Mouse (Mus musculus) kidney, postnatal 36 days (tissue): ENCODE results near the gene Rap2c.

Experiments used
- DNase-seq, 2 experiments: peaks; one replicate each; pipeline ENCODE4 v3.0.0; 2021 to 2022; ENCODE audit warnings: mixed read lengths in 2 of 2

Gene Rap2c

GRCm38 (mm10) chrX:51017851-51018785, at the start of gene Rap2c:
Rap2c (minus strand) TSS chrX:51018018.
- DNase-seq = peak; percentile 57 to 67

DNA sequence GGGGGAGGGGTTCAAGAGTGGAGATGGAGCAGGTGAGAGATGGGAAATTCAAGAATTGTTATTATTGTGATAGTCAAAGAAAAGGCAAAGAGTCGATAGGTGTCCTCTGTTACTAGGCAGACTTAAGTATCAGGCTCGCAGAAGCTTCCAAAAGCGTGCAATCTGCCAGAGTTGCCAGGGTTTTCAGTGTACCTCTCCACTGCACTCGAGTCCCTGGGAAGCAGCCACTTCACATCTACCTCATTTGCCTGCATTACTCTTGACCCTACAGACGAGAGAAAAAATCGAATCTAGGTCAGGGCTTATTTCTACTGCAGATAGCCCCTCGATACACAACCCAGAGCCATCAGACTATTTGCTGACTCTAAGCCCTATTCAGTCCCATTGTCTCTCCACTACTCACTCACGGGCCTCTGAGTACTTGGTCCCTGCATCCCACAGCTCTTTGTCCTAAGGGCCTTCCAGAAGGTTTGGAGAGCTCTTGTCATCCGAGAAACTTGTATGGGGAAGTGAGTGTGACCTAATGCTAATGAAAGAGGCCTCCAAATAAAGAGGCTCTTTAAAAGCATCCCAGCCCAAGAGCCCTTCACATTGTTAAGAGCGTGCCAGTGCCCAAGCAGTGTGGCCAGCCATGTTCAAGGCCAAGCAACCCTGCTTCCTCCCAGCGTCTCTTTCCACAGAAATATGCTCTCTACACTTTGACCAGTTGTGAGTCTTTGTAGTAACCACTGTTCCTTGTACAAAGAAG, 48.9 kb upstream of the Rap2c start:
- no peak for DNase-seq

- peak; percentile 28 to 63 for DNase-seq
Observed at GRCm38 (mm10) chrX:51065773-51066172, 48.0 kb upstream of the Rap2c start.

DNA sequence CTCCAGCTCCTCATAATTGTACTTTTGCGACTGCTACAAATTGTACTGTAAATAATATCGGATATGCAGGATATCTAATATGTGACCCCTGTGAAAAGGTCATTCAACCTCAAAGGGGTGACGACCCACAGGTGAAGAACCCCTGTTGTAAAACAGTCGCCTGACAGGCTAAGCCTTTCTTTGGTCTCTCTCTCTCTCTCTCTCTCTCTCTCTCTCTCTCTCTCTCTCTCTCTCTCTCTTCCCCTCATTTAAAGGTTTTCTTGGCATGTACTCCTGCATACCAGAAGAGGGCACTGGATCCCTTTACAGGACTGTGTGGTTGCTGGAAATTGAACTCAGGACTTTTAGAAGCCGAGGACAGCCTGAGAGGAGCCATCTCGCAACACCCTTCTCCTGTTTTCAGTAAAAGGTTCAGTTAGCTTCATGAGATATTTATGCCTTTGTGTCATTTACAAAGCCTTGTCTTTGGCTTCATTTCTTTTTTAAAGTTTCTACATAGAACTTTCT, 47.4 kb upstream of the Rap2c start:
- no peak for DNase-seq

DNA sequence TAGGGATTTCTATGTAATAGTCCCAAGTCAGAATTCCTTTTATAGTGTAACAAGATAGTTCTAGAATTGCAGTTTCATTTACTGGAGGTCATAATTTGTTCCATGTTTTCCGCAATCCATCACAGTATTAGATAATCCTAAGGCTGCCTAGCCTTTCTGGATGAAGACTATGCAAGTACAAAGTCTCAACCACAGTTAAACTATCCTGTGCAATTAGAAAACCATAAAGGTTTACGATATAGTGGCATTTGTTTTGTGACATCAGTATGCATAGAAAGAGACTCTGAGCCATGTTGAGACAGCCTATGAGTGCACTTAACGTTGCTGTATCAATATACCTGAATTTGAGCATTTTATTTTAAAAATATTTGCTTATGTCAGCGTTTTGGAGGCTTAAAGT, 42.4 kb upstream of the Rap2c start:
- no peak for DNase-seq

GRCm38 (mm10) chrX:51058741-51059140, 40.9 kb upstream of the Rap2c start:
- no peak for DNase-seq

DNA sequence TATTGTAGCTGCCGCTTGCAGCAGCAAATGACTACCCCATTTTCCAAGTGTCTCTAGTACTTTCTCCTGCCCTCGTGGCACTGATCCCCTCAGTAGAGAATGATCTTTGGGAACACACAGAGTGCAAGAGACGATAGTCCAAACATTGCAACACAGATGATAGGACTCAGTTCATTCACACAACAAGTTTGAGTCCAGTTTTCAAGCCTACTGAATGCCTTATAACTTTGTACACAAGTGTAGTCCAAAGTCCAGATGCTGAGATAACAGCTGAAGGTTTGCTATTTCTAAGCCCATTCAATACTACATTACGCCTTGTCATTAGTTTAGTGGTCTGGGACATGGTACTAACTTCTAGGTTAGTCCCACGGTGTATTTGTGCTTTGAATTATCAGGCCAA, 40.5 kb upstream of the Rap2c start:
- DNase-seq = no peak

DNA sequence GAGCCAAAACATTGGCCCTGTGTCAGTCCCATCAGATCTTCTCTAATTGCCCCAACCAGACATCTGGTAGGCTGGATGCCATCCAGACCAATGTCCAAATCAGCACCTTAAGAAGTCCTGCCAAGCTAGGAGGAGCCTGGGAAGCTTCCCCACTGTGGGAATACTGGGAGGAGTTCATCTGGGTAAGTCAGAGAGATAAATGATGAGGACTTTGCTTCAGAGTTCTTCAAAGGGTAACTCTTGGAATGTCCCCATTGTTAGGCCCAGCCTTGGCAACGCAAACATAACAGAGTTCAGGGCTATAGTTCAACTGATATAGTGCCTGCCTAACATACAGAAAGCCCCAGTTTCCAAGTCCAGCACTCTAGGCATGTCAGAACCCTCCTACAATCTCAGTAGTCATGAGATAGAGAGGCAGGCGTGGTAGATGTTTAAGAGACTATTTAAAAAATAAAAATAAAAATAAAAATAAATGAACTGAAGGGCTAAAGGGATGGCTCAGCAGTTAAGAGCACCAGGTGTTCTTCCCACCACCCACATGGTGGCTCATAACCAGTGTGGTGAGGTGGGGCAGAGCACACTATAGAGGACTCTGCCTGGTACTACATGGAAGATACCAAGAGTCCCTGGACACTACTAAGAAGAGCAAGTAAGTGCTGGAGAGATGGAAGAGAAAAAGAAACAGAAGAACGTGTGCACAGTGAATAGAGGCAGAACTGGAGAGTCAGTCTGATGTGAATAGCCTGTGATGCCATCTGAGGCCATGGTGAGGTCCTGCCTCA, 34.1 kb upstream of the Rap2c start:
- DNase-seq = no peak

DNA sequence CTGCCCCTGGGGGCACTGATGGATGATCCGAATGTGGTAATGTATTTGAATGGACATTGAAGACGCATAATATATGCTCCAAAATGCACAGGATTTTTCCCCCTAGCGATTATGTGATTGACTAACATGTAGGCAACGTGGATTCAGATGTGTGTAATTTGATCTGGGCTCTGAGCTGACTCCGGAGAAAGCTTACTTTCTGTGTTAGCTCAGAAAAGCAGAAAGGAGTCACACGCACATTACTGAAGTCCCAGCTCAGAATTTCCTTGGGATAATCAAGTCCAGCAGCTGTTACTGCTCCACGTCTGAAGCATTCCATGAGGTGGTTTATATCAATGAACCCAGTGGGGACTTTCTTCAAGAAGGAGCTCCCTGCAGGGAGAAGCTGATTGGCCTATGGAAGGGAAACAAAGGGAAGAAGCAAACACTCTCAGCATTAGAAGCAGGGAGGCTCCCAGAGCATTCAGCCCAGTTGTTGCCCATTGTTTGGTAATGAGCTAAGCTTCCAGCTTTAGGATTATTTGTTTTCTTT, 17.9 kb upstream of the Rap2c start:
- DNase-seq = no peak

- peak; percentile 63 to 72 for DNase-seq
Observed at GRCm38 (mm10) chrX:51019884-51020283, 2.1 kb upstream of the Rap2c start.

GRCm38 (mm10) chrX:51018786-51019179, 965 bp upstream of the Rap2c start:
- DNase-seq = peak; percentile 76 to 82

- DNase-seq = peak in 1 of 2 experiments; percentile 4
Observed at GRCm38 (mm10) chrX:51016926-51017325, 892 bp downstream of the Rap2c start.

DNA sequence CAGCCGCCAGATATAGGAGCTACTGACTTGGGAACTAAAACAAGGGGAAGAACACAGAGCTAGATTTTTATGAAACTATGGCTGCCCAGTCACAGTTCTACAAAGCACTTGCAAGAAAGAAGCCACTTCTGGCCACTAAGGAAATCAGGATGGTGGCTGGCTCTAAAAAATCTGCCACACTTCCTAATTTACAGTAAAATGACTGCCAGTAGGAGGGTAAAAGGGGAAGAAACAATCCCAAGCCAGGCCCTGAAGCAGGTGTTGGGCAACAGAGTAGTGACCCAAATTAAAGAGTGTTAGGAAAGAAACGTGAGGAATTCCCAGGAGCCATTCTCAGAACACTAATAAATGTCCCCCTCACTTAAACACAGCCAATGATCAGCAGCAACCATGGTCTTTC, 5.5 kb downstream of the Rap2c start:
- no peak for DNase-seq

GRCm38 (mm10) chrX:51010323-51010722, 7.5 kb downstream of the Rap2c start:
- DNase-seq = no peak

- DNase-seq = no peak
Observed at GRCm38 (mm10) chrX:51000791-51001190, 17.0 kb downstream of the Rap2c start.

- no peak for DNase-seq
Observed at GRCm38 (mm10) chrX:50995310-50995709, 22.5 kb downstream of the Rap2c start.

GRCm38 (mm10) chrX:50991324-50991723, 26.5 kb downstream of the Rap2c start:
- no peak for DNase-seq

DNA sequence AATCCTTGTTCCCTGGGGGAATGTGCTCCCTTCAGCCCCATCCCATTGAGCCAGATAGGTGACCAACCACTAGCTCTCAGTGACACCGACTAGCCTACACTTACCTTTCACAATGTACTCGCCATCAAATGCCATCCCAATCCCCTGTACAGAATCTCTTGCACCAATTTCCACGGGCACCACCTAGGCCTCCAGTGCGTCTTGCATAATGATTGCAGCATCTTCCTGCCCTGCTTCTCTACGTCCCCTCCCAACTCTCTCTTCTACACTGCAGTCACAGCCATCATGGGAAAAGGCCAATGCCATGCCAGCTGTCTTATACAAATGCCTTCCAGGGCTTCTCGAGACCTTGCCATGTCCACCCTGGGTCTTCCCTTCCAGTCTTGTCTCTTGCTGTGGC, 27.9 kb downstream of the Rap2c start:
- DNase-seq = no peak

- DNase-seq = no peak
Observed at GRCm38 (mm10) chrX:50988581-50988980, 29.2 kb downstream of the Rap2c start.

- no peak for DNase-seq
Observed at GRCm38 (mm10) chrX:50978428-50978827, 39.4 kb downstream of the Rap2c start.

DNA sequence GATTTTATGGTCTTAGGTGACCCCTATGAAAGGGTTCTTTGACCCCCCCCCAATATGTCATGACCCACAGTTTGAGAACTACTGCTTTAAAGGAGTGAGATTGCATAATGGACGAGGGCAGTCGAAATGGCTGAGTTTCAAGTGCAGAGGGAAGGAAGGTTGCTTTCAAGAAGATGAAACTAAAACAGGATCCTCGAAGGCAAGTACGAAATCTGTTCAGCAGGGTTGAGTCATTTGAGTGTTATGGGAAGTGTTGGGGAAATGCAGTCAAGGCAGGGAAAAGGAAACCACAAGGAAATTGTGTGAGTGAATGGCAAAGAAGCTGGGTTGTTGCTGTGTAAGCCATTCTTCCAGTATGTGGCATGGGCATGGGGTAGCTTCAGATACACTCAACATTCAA, 45.7 kb downstream of the Rap2c start:
- DNase-seq = no peak

GRCm38 (mm10) chrX:50969907-50970306, 47.9 kb downstream of the Rap2c start:
- no peak for DNase-seq
